Mouse (Mus musculus) heart, postnatal 25 days (tissue): ENCODE measurements around the gene Slc35f1. TPM values are rescaled to one million over a fixed set of nuclear protein-coding genes. Genes with fewer than 3 reads are reported as not detected.
"Not testable (repeated sequence)": the region's sequence is repeated elsewhere in the genome, so short reads cannot be mapped to it uniquely, and the experiment has no call there.

Source experiments
- DNase-seq: peaks from one replicate; pipeline ENCODE4 v3.0.0; 2022; ENCODE audit warnings: low spot score
- intact Hi-C: fragments of 180-260 bp; cut with DNase I; formaldehyde crosslinking; loops from one replicate; pipeline ENCODE4 v1.15.1; 2025
- total RNA-seq, 2 experiments: library from RNA; stranded (reverse); gene quantifications; 2 replicates each; pipeline ENCODE4 v1.2.3; 2021

Gene Slc35f1
- total RNA-seq, 2 experiments from 2014 or later: 0.67 to 0.81 TPM

GRCm38 (mm10) chr10:52760527-52760926 lies 70.2 kb downstream of the Slc35f1 start:
- intact Hi-C loops: no loop called here
- DNase-seq: no peak

DNA sequence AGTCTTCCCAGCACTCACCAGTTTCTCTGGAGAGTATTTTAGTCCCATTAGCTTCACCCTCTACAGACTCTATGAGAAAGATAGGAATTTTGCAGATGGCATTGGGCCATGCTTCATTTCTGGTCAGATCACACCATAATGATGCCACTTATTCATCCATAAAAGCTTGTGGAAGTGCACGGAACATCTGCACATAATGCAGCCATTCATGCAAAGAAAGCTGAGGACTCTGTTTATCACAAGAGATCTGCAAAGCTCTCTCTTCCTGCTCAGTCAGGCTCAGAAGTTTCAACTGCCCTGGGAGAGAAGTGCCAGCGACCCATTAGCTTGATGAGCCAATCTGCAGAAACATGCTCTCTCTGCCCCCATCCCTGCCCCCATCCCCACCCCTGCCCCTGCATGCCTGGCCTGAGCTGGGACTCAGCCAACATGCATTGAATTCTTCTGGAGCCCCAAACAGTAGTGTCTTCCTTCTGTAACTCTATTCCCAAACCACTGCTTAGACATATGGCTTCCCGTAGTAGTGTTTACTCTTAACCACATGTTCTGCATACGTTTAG lies 89.7 kb downstream of the Slc35f1 start:
- intact Hi-C loops: no loop called here
- no peak for DNase-seq

DNA sequence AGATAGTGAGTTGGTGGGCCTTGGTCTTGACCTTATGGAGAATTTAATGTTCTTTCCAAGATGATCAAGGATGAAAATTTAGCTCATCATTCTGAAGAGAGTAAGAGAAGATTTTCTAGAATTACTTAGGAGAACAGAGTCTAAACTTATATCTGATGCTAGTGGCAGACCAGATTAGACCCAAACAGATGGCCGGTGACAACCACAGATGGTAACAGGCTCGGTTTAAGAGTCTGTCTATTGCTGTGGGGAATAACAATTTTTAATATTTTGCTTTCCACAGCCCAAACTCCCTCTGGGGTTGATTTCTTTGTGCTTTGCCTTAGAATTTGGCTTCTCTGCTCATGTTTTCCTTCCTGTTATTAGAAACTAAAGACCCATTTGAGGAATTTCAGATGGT lies 96.7 kb downstream of the Slc35f1 start:
- DNase-seq: no peak
- intact Hi-C loops: no loop called here

- no peak for DNase-seq
- intact Hi-C loops: no loop called here
These were observed 101.2 kb downstream of the Slc35f1 start for GRCm38 (mm10) chr10:52791560-52791959.

- DNase-seq: no peak
- intact Hi-C loops: no loop called here
These were observed 107.1 kb downstream of the Slc35f1 start for GRCm38 (mm10) chr10:52797454-52797853.

GRCm38 (mm10) chr10:52807808-52808207 lies 117.5 kb downstream of the Slc35f1 start:
- DNase-seq: no peak
- intact Hi-C loops: no loop called here

DNA sequence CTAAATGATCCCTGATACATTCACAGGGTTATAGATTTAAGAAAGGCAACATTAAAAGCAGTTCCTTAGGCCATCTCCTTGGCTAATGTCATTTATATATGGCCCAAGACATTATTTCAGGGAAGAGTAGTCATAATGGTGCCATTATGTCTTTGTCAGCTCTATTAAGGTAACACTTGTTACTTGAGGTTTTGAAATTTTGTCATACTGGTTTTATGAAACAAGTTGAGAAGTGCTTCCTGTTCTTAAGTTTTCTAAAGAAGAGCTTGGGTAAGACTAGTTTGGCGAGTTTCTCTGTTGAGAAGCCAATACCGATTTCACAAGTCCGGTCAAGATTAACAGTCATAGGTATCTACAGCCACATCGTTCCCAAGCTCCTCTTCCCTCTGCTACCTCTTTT lies 122.5 kb downstream of the Slc35f1 start:
- intact Hi-C loops: no loop called here
- DNase-seq: no peak

DNA sequence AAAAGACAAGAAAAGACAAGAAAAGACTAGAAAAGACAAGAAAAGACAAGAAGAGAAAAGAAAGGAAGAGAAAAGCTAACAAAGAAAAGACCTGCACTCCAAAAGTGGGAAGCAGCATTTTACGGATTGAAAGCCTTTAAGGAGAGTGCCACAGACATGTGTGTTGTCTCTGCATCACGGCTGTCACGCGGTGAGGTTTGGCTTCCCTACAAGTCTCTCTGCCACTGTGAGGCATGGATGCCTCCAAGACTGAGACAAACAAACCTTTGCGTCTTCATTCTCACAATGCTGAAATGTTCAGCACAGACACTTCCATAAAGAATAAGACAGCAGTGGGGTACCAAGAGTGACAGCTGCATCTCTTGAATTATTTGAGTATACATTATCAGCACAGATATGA lies 124.0 kb downstream of the Slc35f1 start:
- intact Hi-C loops: no loop called here
- no peak for DNase-seq

DNA sequence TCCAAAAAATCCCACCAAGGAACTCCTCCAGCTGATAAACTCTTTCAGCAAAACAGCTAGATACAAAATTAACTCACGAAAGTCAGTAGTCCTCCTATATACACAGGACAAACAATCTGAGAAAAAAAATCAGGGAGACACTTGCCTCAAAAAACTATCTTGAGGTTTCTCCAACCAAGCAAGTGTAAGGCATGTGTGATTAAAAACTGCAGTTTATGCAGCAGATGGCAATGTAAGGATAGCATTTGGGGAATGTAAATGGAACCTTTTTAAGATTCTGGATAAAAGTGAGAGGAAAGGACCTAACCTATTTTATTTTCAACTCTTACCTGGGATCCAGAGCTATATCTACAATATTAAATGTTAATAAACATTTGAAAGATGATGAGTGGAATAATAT lies 129.3 kb downstream of the Slc35f1 start:
- DNase-seq: no peak
- intact Hi-C loops: no loop called here

DNA sequence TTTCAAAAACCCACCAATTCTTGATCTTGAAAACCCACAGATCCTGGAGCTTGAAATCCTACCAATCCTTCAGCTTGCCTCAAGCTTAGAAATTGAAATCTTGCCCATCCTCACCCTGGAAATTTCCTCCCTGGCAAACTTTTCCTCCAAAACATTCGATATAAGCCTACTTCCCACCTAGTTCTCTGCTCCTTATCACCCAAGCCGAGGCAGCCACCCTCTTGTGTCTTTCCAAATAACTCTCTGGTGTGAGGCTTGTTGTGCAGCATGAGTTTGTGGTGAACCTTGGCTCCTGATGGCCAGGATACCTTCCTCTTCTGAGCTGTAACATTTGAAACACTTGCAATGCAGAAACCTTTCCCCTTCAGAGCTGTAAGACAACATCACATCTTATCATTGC lies 132.6 kb downstream of the Slc35f1 start:
- intact Hi-C loops: no loop called here
- no peak for DNase-seq

GRCm38 (mm10) chr10:52825746-52826145 lies 135.4 kb downstream of the Slc35f1 start:
- DNase-seq: no peak
- intact Hi-C loops: no loop called here

DNA sequence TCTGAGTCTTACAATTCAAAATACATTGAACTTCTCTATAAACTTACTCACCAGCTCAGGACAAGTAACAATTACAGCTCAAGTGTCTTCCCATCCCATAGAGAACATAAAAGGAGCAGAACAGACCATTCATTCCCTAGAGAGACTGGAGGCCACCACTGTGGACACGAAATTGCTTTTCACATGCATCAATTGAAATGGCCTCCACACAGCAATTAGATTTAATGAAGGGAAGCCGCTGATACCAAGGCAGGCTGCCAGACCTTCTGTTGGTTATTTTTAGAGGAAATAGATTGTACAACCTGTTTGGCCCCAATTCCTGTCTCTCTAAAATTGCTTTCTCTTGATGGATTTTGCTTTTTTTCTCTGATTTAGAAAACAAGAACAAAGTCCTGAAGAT lies 150.5 kb downstream of the Slc35f1 start:
- no peak for DNase-seq
- intact Hi-C loops: no loop called here

- intact Hi-C loops: no loop called here
- no peak for DNase-seq
These were observed 161.7 kb downstream of the Slc35f1 start for GRCm38 (mm10) chr10:52851994-52852393.

GRCm38 (mm10) chr10:52860851-52861250 lies 170.5 kb downstream of the Slc35f1 start:
- no peak for DNase-seq
- intact Hi-C loops: no loop called here

DNA sequence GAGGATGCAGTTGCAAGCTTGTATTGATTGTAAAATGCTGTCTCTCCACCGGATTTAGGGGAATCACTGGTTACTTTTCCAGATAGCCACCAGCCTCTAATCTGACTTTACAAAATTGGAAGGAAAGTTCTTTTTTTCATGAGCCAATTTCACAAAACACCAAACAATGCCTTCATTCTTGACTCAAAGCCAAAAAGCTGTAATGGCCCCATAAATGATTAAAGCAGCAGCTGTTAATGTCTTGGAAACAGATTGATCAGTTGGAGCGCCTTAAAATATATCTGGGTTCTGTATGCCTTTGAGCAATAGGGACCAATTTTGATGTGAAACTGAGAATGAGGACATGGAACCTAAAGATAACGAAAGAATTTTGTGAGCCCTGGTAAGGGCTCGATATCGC lies 174.6 kb downstream of the Slc35f1 start:
- DNase-seq: no peak
- intact Hi-C loops: no loop called here

DNA sequence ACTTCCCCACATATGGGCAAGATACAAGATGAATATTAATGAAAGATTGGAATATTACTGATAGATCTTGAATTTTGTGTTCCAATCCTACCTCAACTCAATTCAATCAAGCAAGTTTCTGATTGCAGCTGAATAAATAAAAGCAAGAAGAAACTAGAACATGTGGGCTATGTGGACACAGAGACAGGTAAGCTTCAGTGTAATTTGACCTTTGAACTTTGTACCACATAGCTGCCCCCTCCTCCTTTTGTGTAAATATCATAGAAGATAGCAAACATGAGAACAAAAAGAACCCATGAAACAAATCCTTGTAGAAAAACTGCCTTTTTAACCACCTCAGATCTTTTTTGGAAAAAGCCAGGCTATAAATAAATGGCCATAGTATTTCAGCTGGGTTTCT lies 180.8 kb downstream of the Slc35f1 start:
- DNase-seq: no peak
- intact Hi-C loops: no loop called here

DNA sequence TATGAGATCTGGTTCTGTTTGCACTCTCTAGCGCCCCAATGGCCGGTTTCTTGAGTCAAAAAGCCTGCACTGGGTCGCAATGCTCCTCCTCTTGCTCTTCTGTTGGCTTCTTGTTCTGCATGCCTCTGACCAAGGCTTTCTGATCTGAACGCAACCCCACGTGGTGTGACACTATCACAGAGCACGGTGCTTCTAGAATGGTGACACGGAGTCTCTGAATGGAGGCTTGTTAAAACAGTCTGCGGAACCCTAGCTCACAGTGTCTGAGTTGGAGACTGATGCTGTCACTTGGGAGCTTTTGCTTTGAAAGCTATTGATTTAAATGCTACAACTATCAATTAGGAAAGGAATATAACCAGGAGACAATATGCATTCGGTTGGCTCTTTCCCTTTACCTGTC lies 183.8 kb downstream of the Slc35f1 start:
- DNase-seq: no peak

GRCm38 (mm10) chr10:52874712-52875111 lies 184.4 kb downstream of the Slc35f1 start:
- no peak for DNase-seq
- intact Hi-C loops: no loop called here

More for the DNA sequence above, 183.8 kb downstream of the Slc35f1 start:
- intact Hi-C loops: no loop called here

DNA sequence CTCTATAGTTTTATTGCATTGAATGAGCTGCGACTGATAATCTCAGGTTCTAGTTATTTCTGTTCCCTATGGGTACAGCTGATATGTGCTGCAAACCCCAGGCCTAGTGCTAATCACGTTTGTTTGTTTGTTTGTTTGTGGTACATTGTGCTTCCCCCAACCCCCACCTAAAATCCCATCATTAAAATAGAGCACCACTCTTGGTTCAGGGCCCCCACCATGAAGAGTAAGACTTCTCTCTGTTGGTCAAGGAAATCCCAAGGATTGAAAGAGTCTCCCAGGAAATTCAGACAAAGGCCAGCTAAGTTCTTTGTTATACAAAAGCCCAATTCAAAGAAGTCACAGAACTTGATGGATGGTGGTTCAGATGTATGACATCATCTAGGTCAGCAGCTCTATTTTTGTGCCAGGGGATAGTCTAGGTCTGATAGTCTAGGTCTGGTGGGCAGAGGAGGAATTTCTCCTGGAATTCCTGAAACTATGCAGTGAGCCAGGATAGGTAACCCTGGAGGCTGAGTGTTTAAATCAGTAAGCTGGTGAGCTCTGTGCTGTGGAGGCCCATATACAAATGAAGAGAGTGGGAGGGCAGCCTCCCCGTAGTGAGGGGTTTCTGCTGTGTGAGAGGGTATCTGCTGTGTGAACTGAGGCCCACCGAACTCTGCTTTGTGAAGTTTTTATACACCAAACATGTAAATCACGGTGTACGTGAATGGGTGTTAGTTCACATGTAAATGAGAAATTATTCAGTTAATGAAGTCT lies 187.1 kb downstream of the Slc35f1 start:
- DNase-seq: no peak
- intact Hi-C loops: no loop called here

DNA sequence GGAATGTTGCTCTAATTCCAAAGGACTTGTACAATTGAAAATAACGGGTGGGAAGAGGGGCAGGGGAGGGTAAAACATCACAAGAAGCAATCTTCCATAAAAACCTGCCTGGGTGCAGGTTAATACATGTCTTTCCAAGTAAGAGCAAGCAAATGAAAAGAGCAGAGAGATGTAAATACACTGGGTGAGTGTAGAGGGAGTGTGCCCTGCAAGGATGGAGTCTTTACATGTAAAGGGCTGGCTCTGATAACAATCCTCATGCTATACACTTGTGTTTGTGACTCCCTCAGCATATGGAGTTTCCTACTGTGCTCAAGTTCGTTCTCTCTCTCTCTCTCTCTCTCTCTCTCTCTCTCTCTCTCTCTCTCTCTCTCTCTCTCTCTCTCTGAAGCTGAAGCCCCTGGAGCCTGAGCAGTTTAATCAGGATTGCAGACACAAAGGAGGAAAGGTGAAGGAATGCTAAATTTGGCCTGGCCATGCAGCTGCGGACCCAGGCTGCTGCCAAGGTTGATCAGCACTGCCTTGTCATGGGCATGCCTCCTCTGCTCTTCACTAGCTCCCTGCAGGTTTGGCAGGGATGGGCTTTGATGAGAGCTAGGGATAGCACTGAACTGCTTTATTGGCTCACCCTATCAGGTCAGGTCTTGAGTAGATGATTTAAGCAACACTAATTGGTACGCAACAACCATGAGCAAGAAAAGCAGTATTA lies 187.9 kb downstream of the Slc35f1 start:
- intact Hi-C loops: no loop called here
- DNase-seq: no peak

DNA sequence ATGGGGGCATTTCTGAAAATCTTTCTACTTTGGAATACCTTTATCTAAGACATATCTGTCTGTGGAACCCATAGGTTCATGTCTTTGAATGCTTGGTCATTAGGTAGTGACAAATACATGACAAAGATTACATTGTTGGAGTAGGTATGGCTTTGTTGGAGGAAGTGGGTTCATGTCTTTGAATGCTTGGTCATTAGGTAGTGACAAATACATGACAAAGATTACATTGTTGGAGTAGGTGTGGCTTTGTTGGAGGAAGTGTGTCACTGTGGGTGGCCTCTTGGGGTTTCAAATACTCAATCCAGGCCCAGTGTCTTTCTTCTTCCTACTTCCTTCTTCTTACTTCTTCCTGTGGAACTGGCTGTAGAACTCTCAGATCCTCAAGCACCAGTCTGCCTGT lies 206.4 kb downstream of the Slc35f1 start:
- DNase-seq, intact Hi-C loops: not testable (repeated sequence)
